In the genomic region with DNA sequence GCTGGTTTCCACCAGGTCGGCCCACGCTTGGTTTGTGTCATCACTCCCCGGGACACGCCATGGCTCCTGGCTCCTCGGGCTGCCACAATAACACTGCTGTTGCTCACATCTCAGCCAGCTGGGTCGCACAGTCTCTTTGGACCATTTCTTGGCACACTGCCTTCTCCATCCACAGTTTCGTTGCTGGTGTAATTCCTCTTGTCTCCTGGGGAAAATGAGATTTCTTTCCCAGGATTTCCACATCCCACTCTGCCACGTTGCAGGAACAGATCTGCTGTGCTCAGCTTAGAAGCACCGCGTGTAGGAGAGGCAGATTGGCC, we compare ENCODE assay signal across 8 mouse cellular contexts. TPM values are rescaled to one million over a fixed set of nuclear protein-coding genes. Genes with fewer than 3 reads are reported as not detected.
DNase-seq lines count a peak whose midpoint lies in the region.

No protein-coding gene starts in this region.

- DNase-seq in Muller cell, postnatal 12 days (ENCODE audit: inconsistent ontology term): peak; percentile 83
- DNase-seq in cerebellum, adult 11-12 months: peak; percentile 84
- peak; percentile 73 to 79 for DNase-seq in frontal cortex, postnatal 10 days (ENCODE audit: low spot score in 2 of 2)
- DNase-seq in hindbrain, embryonic 10.5 days (ENCODE audit: low spot score): no peak
- DNase-seq in left cerebral cortex, adult 8-10 months (ENCODE audit: low spot score in 2 of 2): peak; percentile 65 to 79
- peak; percentile 79 to 86 for DNase-seq in lung, postnatal 4 days
- peak; percentile 73 for DNase-seq in right cerebral cortex, postnatal 4 days
- DNase-seq in natural killer cell, adult 2 months (ENCODE audit: low spot score in 2 of 2): no peak

- H3K4me1 ChIP-seq in hindbrain, embryonic 10.5 days (replicated peaks): peaks cover 29% of the 10 kb centered on the region

- H3K9me3 ChIP-seq in hindbrain, embryonic 10.5 days: no peaks in the 10 kb centered on the region

- H3K27ac ChIP-seq in hindbrain, embryonic 10.5 days: peak overlapping the region; percentile 100

- WGBS in hindbrain, embryonic 10.5 days: 25% methylated on average over 10 of the region's 10 CpGs

- no peaks in the 10 kb centered on the region; the same call in 1 of the 2 replicates for H3K27me3 ChIP-seq in hindbrain, embryonic 10.5 days (ENCODE audit: insufficient read depth, poor library complexity, severe bottlenecking)

- peaks cover 2% of the 10 kb centered on the region; the same call in 1 of the 2 replicates for H3K36me3 ChIP-seq in hindbrain, embryonic 10.5 days

- peak overlapping the region; percentile 100 for H3K4me3 ChIP-seq in hindbrain, embryonic 10.5 days

RNA-seq across cellular contexts. Expression of a gene that starts 1.1 kb away (rescaled TPM):
- 82.6 and 91.7 TPM in 2 replicates for polyA plus RNA-seq in hindbrain, embryonic 10.5 days (2016; fragmentation: Nextera tagmentation; extraction: Ambion mirVana)
- total RNA-seq in left cerebral cortex, adult 8-10 months (2022): 100 to 1,000 TPM; 102 to 118 (median 113) TPM

RNA-seq across cellular contexts. Expression of a gene that starts 24.2 kb away (rescaled TPM):
- polyA plus RNA-seq in hindbrain, embryonic 10.5 days (2016; fragmentation: Nextera tagmentation; extraction: Ambion mirVana): 16.8 and 18.7 TPM in 2 replicates
- 100 to 1,000 TPM; 202 to 218 (median 208) TPM for total RNA-seq in left cerebral cortex, adult 8-10 months (2022)

RNA-seq across cellular contexts. Expression of a gene that starts 35.9 kb away (rescaled TPM):
- polyA plus RNA-seq in hindbrain, embryonic 10.5 days (2016; fragmentation: Nextera tagmentation; extraction: Ambion mirVana): 52.3 and 69.6 TPM in 2 replicates
- total RNA-seq in left cerebral cortex, adult 8-10 months (2022): 10 to 100 TPM; 62.1 to 70.6 (median 65.6) TPM

RNA-seq across cellular contexts. Expression of a gene that starts 45.4 kb away (rescaled TPM):
- polyA plus RNA-seq in hindbrain, embryonic 10.5 days (2016; fragmentation: Nextera tagmentation; extraction: Ambion mirVana): 35.8 and 38.0 TPM in 2 replicates
- total RNA-seq in left cerebral cortex, adult 8-10 months (2022): under 1 TPM in 3 of 4 experiments, not detected in 1; 0.08 to 0.41 (median 0.24) TPM

RNA-seq across cellular contexts. Expression of a gene that starts 52.1 kb away (rescaled TPM):
- polyA plus RNA-seq in hindbrain, embryonic 10.5 days (2016; fragmentation: Nextera tagmentation; extraction: Ambion mirVana): 0.08 TPM in 1 of 2 replicates, not detected in the other
- 1 to 10 TPM; 2.8 to 3.7 (median 3.3) TPM for total RNA-seq in left cerebral cortex, adult 8-10 months (2022)

Comparison
In these comparisons a context has a peak if more than half of its experiments do, and no peak if none do; other contexts are left out.
1. DNase-seq: peak in Muller cell, postnatal 12 days (single experiment), cerebellum, adult 11-12 months (single experiment), frontal cortex, postnatal 10 days (2 of 2), left cerebral cortex, adult 8-10 months (2 of 2), lung, postnatal 4 days (2 of 2) and right cerebral cortex, postnatal 4 days (single experiment); none in hindbrain, embryonic 10.5 days (single experiment) and natural killer cell, adult 2 months (0 of 2).